Mouse (Mus musculus) thymus, adult 2 months (tissue): ENCODE results near the gene Dync2li1. TPM values are rescaled to one million over a fixed set of nuclear protein-coding genes. Genes with fewer than 3 reads are reported as not detected.

Experiments used
- DNase-seq: peaks from one replicate; pipeline ENCODE4 v3.0.0; 2021
- H3K27ac ChIP-seq: fragments of 200-500 bp; 2 replicates; pipeline ENCODE4 v1.5.1; 2012; ENCODE audit warnings: low read length, control low read depth; ENCODE audit not compliant: control insufficient read depth, insufficient read depth
- H3K27me3 ChIP-seq: fragments of 200-500 bp; 2 replicates; pipeline ENCODE4 v1.6.1; 2012; ENCODE audit warnings: mild to moderate bottlenecking, low read length, moderate library complexity, mixed read lengths; ENCODE audit not compliant: control insufficient read depth, insufficient read depth
- H3K36me3 ChIP-seq: fragments of 200-500 bp; 2 replicates; pipeline ENCODE4 v1.6.1; 2012; ENCODE audit warnings: mild to moderate bottlenecking, low read length, moderate library complexity; ENCODE audit not compliant: control insufficient read depth, insufficient read depth
- H3K4me1 ChIP-seq: fragments of 200-500 bp; replicated peaks from 2 replicates; pipeline ENCODE4 v1.6.1; 2012; ENCODE audit warnings: low read length; ENCODE audit not compliant: control insufficient read depth, insufficient read depth
- H3K4me3 ChIP-seq: fragments of 200-500 bp; 2 replicates; pipeline ENCODE4 v1.5.1; 2012; ENCODE audit warnings: mild to moderate bottlenecking, low read length, control low read depth, moderate library complexity; ENCODE audit not compliant: control insufficient read depth, insufficient read depth
- CTCF ChIP-seq: fragments of 200-500 bp; IDR thresholded peaks from 2 replicates; pipeline ENCODE4 v1.5.1; 2012; ENCODE audit warnings: mild to moderate bottlenecking, control low read depth, low read length, moderate library complexity, borderline replicate concordance; ENCODE audit not compliant: control insufficient read depth, poor library complexity, insufficient read depth; ENCODE audit errors: extremely low read depth
- POLR2A ChIP-seq: fragments of 200-500 bp; IDR thresholded peaks from 2 replicates; pipeline ENCODE4 v1.6.1; 2012; ENCODE audit warnings: mild to moderate bottlenecking, low read length, control low read depth, moderate library complexity; ENCODE audit not compliant: control insufficient read depth, poor library complexity, insufficient read depth; ENCODE audit errors: extremely low read depth
- WGBS: fragments of 180-500 bp; shearing (Covaris S2); methylation state at CpG from one replicate; pipeline ENCODE4 v1.1.7; 2018; 5-methylcytosine and 5-hydroxymethylcytosine counted together
- polyA plus RNA-seq: library from polyadenylated mRNA; depleted of rRNA; stranded (reverse); fragments of >200 nt; gene quantifications from 2 replicates; pipeline ENCODE4 v1.2.3, GENCODE M21; 2012

Dync2li1 gene
- polyA plus RNA-seq, 1 experiment, result 1.1 TPM

DNA sequence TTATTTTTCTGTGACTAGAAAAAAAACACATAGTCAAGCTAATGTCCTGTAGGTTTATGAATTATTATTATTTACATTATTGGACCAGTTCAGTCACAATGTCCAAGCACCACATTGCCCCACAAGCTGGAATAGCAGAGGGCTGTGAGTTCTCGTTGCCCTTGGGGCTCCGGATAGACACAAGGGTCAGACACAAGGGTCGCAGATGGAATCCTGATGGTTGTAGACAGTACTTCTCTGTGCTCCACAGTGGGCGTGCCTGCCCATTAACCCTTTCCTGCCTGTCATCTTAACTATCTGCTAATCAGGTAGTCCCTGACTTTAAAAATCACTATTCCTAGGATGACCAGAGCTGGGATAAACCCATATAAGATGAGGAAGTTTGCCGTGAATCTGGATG is 31.9 kb downstream of the Dync2li1 start:
- H3K27me3 ChIP-seq, result no peaks in the 10 kb centered on the region
- H3K36me3 ChIP-seq, result no peaks in the 10 kb centered on the region
- no peak overlapping the region for H3K4me3 ChIP-seq
- no peak for TF ChIP-seq POLR2A
- no peak for TF ChIP-seq CTCF
- 91% methylated on average over 5 of the region's 5 CpGs for WGBS
- no peak overlapping the region for H3K27ac ChIP-seq
- no peak for DNase-seq
- H3K4me1 ChIP-seq, result peaks cover 7% of the 10 kb centered on the region

DNA sequence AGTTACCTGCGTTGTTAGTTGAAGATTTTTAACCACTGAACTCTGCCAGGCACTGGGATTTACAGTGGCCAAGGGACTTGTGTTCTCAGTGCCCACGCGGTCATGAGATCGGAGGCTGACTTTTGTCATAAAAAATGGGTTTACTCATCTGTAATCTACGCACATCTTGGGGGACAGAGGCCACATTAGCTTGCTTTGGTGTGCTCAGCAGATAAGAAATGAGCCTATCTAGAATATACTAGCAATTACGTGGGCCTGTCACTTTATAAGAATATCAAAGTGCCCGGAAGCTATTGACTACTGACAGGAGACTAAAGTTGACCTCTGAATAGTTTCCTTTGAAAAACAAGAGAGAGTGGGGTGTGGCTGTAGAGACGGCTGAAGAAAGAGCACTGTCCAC is 32.7 kb downstream of the Dync2li1 start:
- Histone ChIP-seq H3K27ac (no peak overlapping the region), H3K4me1 (peaks cover 7% of the 10 kb centered on the region), H3K27me3 (no peaks in the 10 kb centered on the region), H3K4me3 (no peak overlapping the region), H3K36me3 (no peaks in the 10 kb centered on the region)
- 94% methylated on average over 8 of the region's 8 CpGs for WGBS
- TF ChIP-seq CTCF, result no peak
- TF ChIP-seq POLR2A, result no peak
- no peak for DNase-seq

DNA sequence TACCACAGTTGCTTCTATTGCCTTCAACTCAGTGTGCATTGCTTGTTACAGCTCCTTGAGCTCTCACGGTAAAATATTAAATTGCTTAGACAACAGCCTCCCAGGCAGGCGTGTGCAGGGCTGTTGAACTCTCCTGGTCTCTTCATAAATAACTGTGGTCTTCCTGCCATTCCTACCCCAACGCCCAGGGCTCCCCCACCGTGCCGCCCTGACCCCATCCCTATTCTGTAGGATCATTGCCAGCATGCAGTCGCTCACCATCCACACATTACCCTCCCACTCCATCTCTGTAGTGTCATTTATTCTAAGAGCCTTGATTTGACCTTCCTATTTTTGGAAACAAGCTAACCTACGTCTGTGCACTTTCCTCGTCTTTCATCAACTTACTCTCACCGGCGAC is 38.8 kb downstream of the Dync2li1 start:
- TF ChIP-seq POLR2A (no peak), CTCF (no peak)
- H3K27ac ChIP-seq, result no peak overlapping the region
- no peaks in the 10 kb centered on the region for H3K36me3 ChIP-seq
- H3K4me1 ChIP-seq, result no peaks in the 10 kb centered on the region; the same call in 1 of the 2 replicates
- H3K27me3 ChIP-seq, result no peaks in the 10 kb centered on the region
- WGBS, result 83% methylated on average over 10 of the region's 10 CpGs
- no peak for DNase-seq
- no peak overlapping the region for H3K4me3 ChIP-seq

DNA sequence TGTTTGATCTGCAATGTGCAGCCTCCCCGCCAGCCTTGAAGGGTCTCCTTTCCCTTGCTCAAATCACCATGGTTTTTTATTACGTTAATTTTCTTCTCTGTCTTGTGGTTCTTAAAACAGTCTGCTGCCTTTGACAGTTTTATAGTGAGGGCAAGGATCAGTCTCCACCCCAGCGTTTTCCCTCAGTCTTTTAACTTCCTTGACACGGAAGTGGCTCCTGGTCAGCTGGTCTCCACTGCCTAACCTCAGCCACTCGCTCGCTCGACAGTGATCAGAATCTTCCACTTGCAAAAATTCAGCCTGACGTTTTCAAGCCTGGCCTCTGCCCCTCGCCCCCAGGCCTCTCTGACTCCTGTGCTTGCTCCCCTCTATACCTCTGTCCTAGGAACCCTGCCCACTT is 39.4 kb downstream of the Dync2li1 start:
- H3K4me3 ChIP-seq, result no peak overlapping the region
- H3K27ac ChIP-seq, result no peak overlapping the region
- H3K36me3 ChIP-seq, result no peaks in the 10 kb centered on the region
- no peaks in the 10 kb centered on the region for H3K27me3 ChIP-seq
- DNase-seq, result no peak
- no peak for TF ChIP-seq CTCF
- no peak for TF ChIP-seq POLR2A
- 29% methylated on average over 9 of the region's 9 CpGs for WGBS
- H3K4me1 ChIP-seq, result no peaks in the 10 kb centered on the region; the same call in 1 of the 2 replicates

DNA sequence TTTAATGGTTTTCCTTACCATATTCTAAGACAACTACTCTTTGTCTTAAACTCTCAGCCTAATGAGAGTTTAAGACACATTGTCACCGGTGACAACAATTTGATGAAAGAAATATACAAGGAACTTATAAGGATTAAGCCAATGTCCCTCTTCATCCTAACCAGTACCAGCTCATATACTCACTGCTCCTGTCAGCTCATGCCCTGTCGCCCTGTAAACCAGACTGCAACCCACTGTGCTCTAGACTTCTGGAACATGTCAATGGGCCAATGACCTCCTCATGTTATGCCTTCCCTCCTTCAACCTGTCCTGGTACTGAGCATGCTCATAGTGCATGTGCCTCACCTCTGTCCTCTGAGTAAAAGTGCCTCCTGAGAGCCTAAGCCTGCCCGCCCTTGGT is 41.6 kb downstream of the Dync2li1 start:
- Histone ChIP-seq H3K4me1 (no peaks in the 10 kb centered on the region), H3K36me3 (no peaks in the 10 kb centered on the region), H3K4me3 (no peak overlapping the region), H3K27ac (no peak overlapping the region), H3K27me3 (no peaks in the 10 kb centered on the region)
- WGBS, result 91% methylated on average over 3 of the region's 3 CpGs
- no peak for DNase-seq
- TF ChIP-seq CTCF (no peak), POLR2A (no peak)

DNA sequence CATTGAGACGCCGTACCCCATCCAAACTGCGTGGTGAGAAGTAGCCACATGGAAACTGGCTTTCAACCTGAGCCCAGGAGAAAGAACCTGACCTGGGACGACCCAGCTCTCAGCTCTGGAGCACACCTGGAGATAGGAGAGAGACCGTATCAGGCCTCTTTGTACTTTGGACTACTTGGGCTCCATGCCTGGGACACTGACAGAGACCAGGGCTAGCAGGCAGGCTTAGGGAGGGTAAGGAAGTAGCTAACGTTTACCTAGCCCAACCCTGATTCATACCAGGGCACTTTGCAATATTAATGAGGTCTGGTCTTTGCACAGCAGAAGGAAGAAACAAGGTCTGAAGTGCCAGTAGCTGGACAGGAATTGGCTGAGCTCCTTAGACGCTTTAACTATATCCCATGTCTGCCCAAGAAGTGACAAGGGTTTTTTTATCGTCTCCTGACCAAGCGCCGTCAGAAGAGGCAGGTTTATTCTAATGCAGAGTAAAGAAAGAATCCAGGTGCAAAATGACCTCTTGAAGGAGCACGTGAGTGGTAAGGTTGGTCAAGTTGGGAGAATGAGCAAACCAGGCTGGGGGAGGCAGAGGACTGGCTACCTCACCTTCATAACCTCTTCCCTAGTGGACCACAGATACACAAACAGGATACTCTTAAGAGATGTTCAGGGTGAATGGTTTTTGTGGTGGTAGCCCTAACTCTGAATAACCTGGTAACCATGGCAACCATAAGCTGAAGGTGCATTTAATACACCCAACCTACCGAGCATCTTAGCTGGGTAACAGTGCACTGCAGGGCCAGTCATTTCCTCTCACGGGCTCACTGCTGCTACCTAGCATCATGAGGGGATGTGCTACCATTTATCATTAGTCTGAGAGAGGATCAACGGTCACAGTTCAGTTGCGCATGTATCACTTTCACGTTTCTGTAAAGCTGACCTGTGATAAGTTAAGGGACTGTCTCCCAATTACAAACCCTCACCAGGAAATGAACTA is 46.4 kb downstream of the Dync2li1 start:
- Histone ChIP-seq H3K4me3 (no peak overlapping the region), H3K27me3 (peaks cover 6% of the 10 kb centered on the region), H3K4me1 (no peaks in the 10 kb centered on the region), H3K27ac (no peak overlapping the region), H3K36me3 (no peaks in the 10 kb centered on the region)
- DNase-seq, result no peak
- 80% methylated on average over 16 of the region's 16 CpGs for WGBS
- TF ChIP-seq CTCF (no peak), POLR2A (no peak)
